Mouse (Mus musculus) ovary, postnatal 36 days (tissue): Measurements from ENCODE around the gene Vmn2r86.
A peak's percentile ranks its signal among the peaks of the same experiment; 100 is the strongest.
"Not testable (repeated sequence)": the region's sequence is repeated elsewhere in the genome, so short reads cannot be mapped to it uniquely, and the experiment has no call there.

ENCODE experiments used
- DNase-seq: peaks from one replicate; pipeline ENCODE4 v3.0.0; 2022; ENCODE audit warnings: low spot score, mixed read lengths

Vmn2r86 gene

GRCm38 (mm10) chr10:130455950-130456349, at the start of gene Vmn2r86:
Vmn2r86 (minus strand) TSS chr10:130456050.
- not testable (repeated sequence) for DNase-seq

- DNase-seq, result no peak
Observed at GRCm38 (mm10) chr10:130497296-130497695, 41.4 kb upstream of the Vmn2r86 start, which contains the start of gene Vmn2r87. Vmn2r87 (minus strand) TSS chr10:130497396.

- DNase-seq, result peak; percentile 47
Observed at GRCm38 (mm10) chr10:130470311-130470760, 14.5 kb upstream of the Vmn2r86 start.

GRCm38 (mm10) chr10:130444776-130445175, 11.1 kb downstream of the Vmn2r86 start:
- no peak for DNase-seq

GRCm38 (mm10) chr10:130434185-130434898, 21.5 kb downstream of the Vmn2r86 start:
- not testable (repeated sequence) for DNase-seq

GRCm38 (mm10) chr10:130429603-130430002, 26.2 kb downstream of the Vmn2r86 start, which contains the start of gene Vmn2r85:
Vmn2r85 (minus strand) TSS chr10:130429703.
- not testable (repeated sequence) for DNase-seq

GRCm38 (mm10) chr10:130422368-130422767, 33.5 kb downstream of the Vmn2r86 start:
- not testable (repeated sequence) for DNase-seq

- no peak for DNase-seq
Observed at GRCm38 (mm10) chr10:130420401-130420800, 35.4 kb downstream of the Vmn2r86 start.

- not testable (repeated sequence) for DNase-seq
Observed at GRCm38 (mm10) chr10:130419954-130420353, 35.9 kb downstream of the Vmn2r86 start.

- DNase-seq, result not testable (repeated sequence)
Observed at GRCm38 (mm10) chr10:130416352-130416751, 39.5 kb downstream of the Vmn2r86 start.

GRCm38 (mm10) chr10:130412167-130412698, 43.6 kb downstream of the Vmn2r86 start:
- not testable (repeated sequence) for DNase-seq

GRCm38 (mm10) chr10:130394232-130394631, 61.6 kb downstream of the Vmn2r86 start, which contains the start of gene Vmn2r84:
Vmn2r84 (minus strand) TSS chr10:130394332.
- DNase-seq, result no peak
